Mouse (Mus musculus): ENCODE measurements around the gene Engase. TPM values are rescaled to one million over a fixed set of nuclear protein-coding genes. Genes with fewer than 3 reads are reported as not detected.

The Engase gene
- polyA plus RNA-seq, 1 experiment from 2014 or later, result 5.6 TPM

DNA sequence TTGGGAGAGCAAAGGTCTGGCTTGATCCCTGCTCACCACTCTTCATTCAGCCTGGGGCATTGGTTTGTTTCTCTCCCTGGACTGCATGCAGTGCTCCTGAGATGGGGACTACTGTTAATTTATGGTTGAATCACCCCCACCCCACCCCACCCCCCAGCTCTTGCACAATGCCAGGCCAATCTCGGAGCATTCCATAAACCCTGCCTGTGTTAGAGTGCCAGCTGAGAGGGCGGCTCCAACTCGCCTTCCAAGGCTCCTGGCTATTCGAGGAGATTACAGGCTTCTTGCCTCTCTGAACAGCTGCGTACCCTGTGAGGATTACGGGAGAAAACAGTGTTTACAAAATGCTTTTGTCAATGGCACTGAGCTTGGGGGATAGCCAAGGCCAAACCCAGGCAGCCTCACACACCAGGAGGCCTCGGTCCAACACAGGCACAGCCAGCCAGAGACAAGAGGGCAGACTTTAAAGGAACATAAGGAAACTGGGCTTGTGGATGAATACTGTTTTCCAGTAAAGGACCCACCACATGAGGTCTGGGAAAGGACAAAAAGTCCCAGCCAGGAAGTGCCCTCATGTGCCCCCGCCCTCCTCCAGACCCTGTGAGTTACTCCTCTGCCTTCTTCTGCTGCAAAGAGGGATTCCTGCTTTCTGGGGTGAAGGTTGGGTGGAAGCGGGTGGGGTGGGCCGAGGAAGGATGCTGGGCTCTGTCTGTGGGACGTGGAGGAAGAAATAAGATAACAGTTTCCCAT, 37.8 kb upstream of the Engase start:
- TF ChIP-seq CTCF (IDR thresholded peaks at IDR 0.05; ENCODE audit: low read depth), result no peak
- peak; percentile 74 for TF ChIP-seq EP300 (IDR thresholded peaks at IDR 0.05; ENCODE audit: low read depth)
- H3K4me3 ChIP-seq (ENCODE audit: low read depth, low read length), result no peak overlapping the region
- ATAC-seq, result peak; percentile 46
- H3K36me3 ChIP-seq (replicated peaks; ENCODE audit: insufficient read depth, low read length), result no peaks in the 10 kb centered on the region
- H3K9ac ChIP-seq (replicated peaks), result no peak overlapping the region
- no peak overlapping the region for H3K4me2 ChIP-seq (ENCODE audit: low read depth, low read length)
- DNase-seq, result no peak
- 0 out of 2 replicates have a peak, but pooled peaks cover under 1% of the 10 kb centered on the region for H3K27me3 ChIP-seq (ENCODE audit: insufficient read depth, low read length)
- H3K9me3 ChIP-seq (ENCODE audit: low read length), result no peaks in the 10 kb centered on the region
- peak overlapping the region; percentile 32; the same call in 1 of the 2 replicates for H3K27ac ChIP-seq (ENCODE audit: low read depth)
- WGBS (ENCODE audit: insufficient replicate concordance), result 40% methylated on average over 11 of the region's 11 CpGs
- no peaks in the 10 kb centered on the region for H3K4me1 ChIP-seq (ENCODE audit: insufficient read depth)

GRCm38 (mm10) chr11:118442691-118443090, 33.9 kb upstream of the Engase start:
- 0 out of 2 replicates have a peak, but pooled peaks cover 3% of the 10 kb centered on the region for H3K27me3 ChIP-seq (ENCODE audit: insufficient read depth, low read length)
- 65% methylated on average over 13 of the region's 13 CpGs for WGBS (ENCODE audit: insufficient replicate concordance)
- H3K4me1 ChIP-seq (ENCODE audit: insufficient read depth), result no peaks in the 10 kb centered on the region
- H3K27ac ChIP-seq (ENCODE audit: low read depth), result no peak overlapping the region
- no peak for TF ChIP-seq CTCF (IDR thresholded peaks at IDR 0.05; ENCODE audit: low read depth)
- no peak for TF ChIP-seq EP300 (IDR thresholded peaks at IDR 0.05; ENCODE audit: low read depth)
- H3K9me3 ChIP-seq (ENCODE audit: low read length), result no peaks in the 10 kb centered on the region
- H3K4me2 ChIP-seq (ENCODE audit: low read depth, low read length), result no peak overlapping the region
- no peak overlapping the region for H3K4me3 ChIP-seq (ENCODE audit: low read depth, low read length)
- H3K9ac ChIP-seq (replicated peaks), result no peak overlapping the region
- ATAC-seq, result no peak
- no peaks in the 10 kb centered on the region for H3K36me3 ChIP-seq (replicated peaks; ENCODE audit: insufficient read depth, low read length)
- no peak for DNase-seq

DNA sequence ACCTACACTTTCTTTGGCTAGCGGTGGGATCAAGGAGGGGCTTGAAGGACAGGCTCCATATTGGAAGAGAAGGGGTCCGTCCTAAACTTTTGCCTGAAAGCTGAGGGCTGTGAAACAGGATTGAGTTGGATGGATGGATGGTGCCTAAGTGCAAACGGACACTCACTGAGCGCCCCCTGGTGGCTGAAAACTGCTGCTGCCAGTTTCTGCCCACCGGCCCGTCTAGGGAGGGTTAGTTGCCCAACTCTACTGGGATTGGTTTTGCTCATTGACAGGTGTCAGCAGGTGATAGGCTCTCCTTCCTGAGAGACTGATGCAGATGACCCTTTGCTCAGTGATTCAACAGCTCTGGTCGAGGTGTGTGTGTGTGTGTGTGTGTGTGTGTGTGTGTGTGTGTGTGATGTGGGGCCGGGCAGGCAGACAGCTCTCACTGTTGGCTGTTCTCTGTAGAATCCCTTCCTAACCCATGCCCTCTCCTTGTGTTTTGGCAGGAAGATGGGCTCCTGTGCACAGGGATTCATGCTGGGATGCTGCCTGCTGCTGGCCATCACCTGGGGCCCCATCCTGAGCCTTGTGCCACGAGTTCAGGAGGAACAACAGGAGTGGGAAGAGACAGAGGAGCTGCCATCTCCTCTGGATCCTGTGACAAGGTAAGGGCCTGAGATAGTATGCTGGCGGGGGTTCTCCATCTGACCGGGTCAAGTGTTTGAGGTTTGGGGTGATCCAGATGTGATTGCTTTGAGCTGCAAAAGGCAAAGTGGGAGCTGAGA, 33.2 kb upstream of the Engase start:
- no peak overlapping the region for H3K4me3 ChIP-seq (ENCODE audit: low read depth, low read length)
- peak; percentile 87 for ATAC-seq
- peak; percentile 85 for DNase-seq
- 32% methylated on average over 11 of the region's 11 CpGs for WGBS (ENCODE audit: insufficient replicate concordance)
- no peaks in the 10 kb centered on the region for H3K36me3 ChIP-seq (replicated peaks; ENCODE audit: insufficient read depth, low read length)
- H3K9ac ChIP-seq (replicated peaks), result no peak overlapping the region
- no peaks in the 10 kb centered on the region for H3K9me3 ChIP-seq (ENCODE audit: low read length)
- H3K4me1 ChIP-seq (ENCODE audit: insufficient read depth), result no peaks in the 10 kb centered on the region
- TF ChIP-seq EP300 (IDR thresholded peaks at IDR 0.05; ENCODE audit: low read depth) (no peak), CTCF (IDR thresholded peaks at IDR 0.05; ENCODE audit: low read depth) (peak; percentile 90)
- no peak overlapping the region for H3K27ac ChIP-seq (ENCODE audit: low read depth)
- H3K27me3 ChIP-seq (ENCODE audit: insufficient read depth, low read length), result 0 out of 2 replicates have a peak, but pooled peaks cover 3% of the 10 kb centered on the region
- no peak overlapping the region for H3K4me2 ChIP-seq (ENCODE audit: low read depth, low read length)

- WGBS (ENCODE audit: insufficient replicate concordance), result 14% methylated on average over 3 of the region's 3 CpGs
Measured at GRCm38 (mm10) chr11:118445843-118446242, 30.8 kb upstream of the Engase start.

GRCm38 (mm10) chr11:118447346-118447745, 29.3 kb upstream of the Engase start:
- no peaks in the 10 kb centered on the region for H3K4me1 ChIP-seq (ENCODE audit: insufficient read depth)
- 58% methylated on average over 4 of the region's 4 CpGs for WGBS (ENCODE audit: insufficient replicate concordance)
- ATAC-seq, result no peak

More at GRCm38 (mm10) chr11:118445843-118446242, 30.8 kb upstream of the Engase start:
- DNase-seq (peak; percentile 78), ATAC-seq (peak; percentile 45; the same call in 1 of the 2 replicates)
- 0 out of 2 replicates have a peak, but pooled peaks cover 3% of the 10 kb centered on the region for H3K27me3 ChIP-seq (ENCODE audit: insufficient read depth, low read length)
- no peak overlapping the region for H3K9ac ChIP-seq (replicated peaks)
- H3K4me1 ChIP-seq (ENCODE audit: insufficient read depth), result no peaks in the 10 kb centered on the region
- H3K9me3 ChIP-seq (ENCODE audit: low read length), result no peaks in the 10 kb centered on the region
- H3K36me3 ChIP-seq (replicated peaks; ENCODE audit: insufficient read depth, low read length), result no peaks in the 10 kb centered on the region
- no peak overlapping the region for H3K4me3 ChIP-seq (ENCODE audit: low read depth, low read length)
- no peak overlapping the region for H3K4me2 ChIP-seq (ENCODE audit: low read depth, low read length)
- H3K27ac ChIP-seq (ENCODE audit: low read depth), result no peak overlapping the region
- TF ChIP-seq EP300 (IDR thresholded peaks at IDR 0.05; ENCODE audit: low read depth), result no peak
- TF ChIP-seq CTCF (IDR thresholded peaks at IDR 0.05; ENCODE audit: low read depth), result peak; percentile 98

DNA sequence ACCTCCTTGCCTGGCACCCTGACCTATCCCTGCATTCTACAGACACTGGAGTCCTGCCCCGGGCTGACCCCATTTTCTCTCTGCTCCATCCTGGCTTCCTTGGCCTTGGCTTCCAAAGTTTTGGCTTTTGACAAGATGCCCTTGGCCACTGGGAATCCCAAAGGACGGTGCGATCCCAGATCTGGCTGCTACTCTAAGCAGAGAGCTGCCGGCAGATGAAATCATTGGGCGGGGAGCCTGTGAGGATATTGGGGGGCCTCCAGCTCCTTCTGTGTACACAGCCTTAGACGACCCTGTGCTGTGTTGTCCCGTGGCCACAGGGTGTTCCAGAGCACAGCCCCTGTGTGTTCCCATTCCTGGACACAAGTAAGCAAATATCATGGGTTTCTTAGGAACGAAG, 28.2 kb upstream of the Engase start:
- Histone ChIP-seq H3K9ac (replicated peaks) (no peak overlapping the region), H3K27me3 (ENCODE audit: insufficient read depth, low read length) (0 out of 2 replicates have a peak, but pooled peaks cover 3% of the 10 kb centered on the region), H3K4me2 (ENCODE audit: low read depth, low read length) (no peak overlapping the region), H3K36me3 (replicated peaks; ENCODE audit: insufficient read depth, low read length) (no peaks in the 10 kb centered on the region), H3K4me1 (ENCODE audit: insufficient read depth) (no peaks in the 10 kb centered on the region), H3K27ac (ENCODE audit: low read depth) (no peak overlapping the region), H3K9me3 (ENCODE audit: low read length) (no peaks in the 10 kb centered on the region), H3K4me3 (ENCODE audit: low read depth, low read length) (no peak overlapping the region)
- DNase-seq (no peak), ATAC-seq (no peak)
- WGBS (ENCODE audit: insufficient replicate concordance), result 79% methylated on average over 8 of the region's 8 CpGs
- TF ChIP-seq EP300 (IDR thresholded peaks at IDR 0.05; ENCODE audit: low read depth) (no peak), CTCF (IDR thresholded peaks at IDR 0.05; ENCODE audit: low read depth) (no peak)

More at GRCm38 (mm10) chr11:118447346-118447745, 29.3 kb upstream of the Engase start:
- Histone ChIP-seq H3K36me3 (replicated peaks; ENCODE audit: insufficient read depth, low read length) (no peaks in the 10 kb centered on the region), H3K4me2 (ENCODE audit: low read depth, low read length) (no peak overlapping the region), H3K9ac (replicated peaks) (no peak overlapping the region), H3K4me3 (ENCODE audit: low read depth, low read length) (no peak overlapping the region), H3K27ac (ENCODE audit: low read depth) (no peak overlapping the region), H3K9me3 (ENCODE audit: low read length) (no peaks in the 10 kb centered on the region), H3K27me3 (ENCODE audit: insufficient read depth, low read length) (0 out of 2 replicates have a peak, but pooled peaks cover 3% of the 10 kb centered on the region)
- no peak for DNase-seq
- TF ChIP-seq CTCF (IDR thresholded peaks at IDR 0.05; ENCODE audit: low read depth), result no peak
- no peak for TF ChIP-seq EP300 (IDR thresholded peaks at IDR 0.05; ENCODE audit: low read depth)

Measured in liver, postnatal 0 days (tissue).